In genomic region chr4:154636721-154637311, GRCm38 (mm10) we compare ENCODE assay signal across 8 mouse cellular contexts. TPM values are rescaled to one million over a fixed set of nuclear protein-coding genes. Genes with fewer than 3 reads are reported as not detected.
DNase-seq lines count a peak whose midpoint lies in the region; ATAC-seq and TF ChIP-seq lines count a peak whose summit lies in the region.

TSS of gene Prdm16 (minus strand) at chr4:154636873.

- H3K9me3 ChIP-seq in intestine, embryonic 16.5 days (ENCODE audit: control insufficient read depth, low read length), result no peaks in the 10 kb centered on the region
- no peaks in the 10 kb centered on the region for H3K9me3 ChIP-seq in liver, embryonic 16.5 days (replicated peaks; ENCODE audit: control insufficient read depth, low read length)

- H3K9ac ChIP-seq in intestine, embryonic 16.5 days (ENCODE audit: low read depth, low read length), result peak within 1 kb of the TSS; percentile 87
- peak within 1 kb of the TSS; percentile 59 for H3K9ac ChIP-seq in liver, embryonic 16.5 days (ENCODE audit: low read depth, low read length)

- 0 out of 2 replicates have a peak, but pooled peaks have one; percentile 26 for TF ChIP-seq POLR2A in olfactory bulb, adult 2 months (IDR thresholded peaks at IDR 0.05; ENCODE audit: insufficient read depth, low read depth, low read length)

- peaks cover 24% of the 10 kb centered on the region for H3K4me1 ChIP-seq in intestine, embryonic 16.5 days (ENCODE audit: control insufficient read depth, insufficient read depth, low read length)
- no peaks in the 10 kb centered on the region; the same call in 1 of the 2 replicates for H3K4me1 ChIP-seq in liver, embryonic 16.5 days (ENCODE audit: control insufficient read depth, low read depth, low read length)
- peaks cover 20% of the 10 kb centered on the region for H3K4me1 ChIP-seq in olfactory bulb, adult 2 months (ENCODE audit: control insufficient read depth, insufficient read depth, low read length)

- peaks cover 68% of the 10 kb centered on the region for H3K27me3 ChIP-seq in intestine, embryonic 16.5 days (replicated peaks; ENCODE audit: control insufficient read depth, insufficient read depth, low read length)
- peaks cover 93% of the 10 kb centered on the region for H3K27me3 ChIP-seq in liver, embryonic 16.5 days (ENCODE audit: control insufficient read depth, insufficient read depth, low read depth, low read length)

- peak within 1 kb of the TSS; percentile 79 for H3K4me3 ChIP-seq in intestine, embryonic 16.5 days (ENCODE audit: low read length)
- H3K4me3 ChIP-seq in liver, embryonic 16.5 days (ENCODE audit: low read depth, low read length), result peak within 1 kb of the TSS; percentile 63
- H3K4me3 ChIP-seq in olfactory bulb, adult 2 months (ENCODE audit: insufficient read depth, low read depth, low read length), result peak within 1 kb of the TSS; percentile 41

- H3K27ac ChIP-seq in intestine, embryonic 16.5 days (ENCODE audit: low read length), result peak within 1 kb of the TSS; percentile 90
- peak within 1 kb of the TSS; percentile 70 for H3K27ac ChIP-seq in liver, embryonic 16.5 days (ENCODE audit: low read length)
- peak within 1 kb of the TSS; percentile 6; the same call in 1 of the 2 replicates for H3K27ac ChIP-seq in olfactory bulb, adult 2 months (ENCODE audit: insufficient read depth, low read depth, low read length)

- peak; percentile 71 for ATAC-seq in intestine, embryonic 16.5 days
- peak; percentile 44; the same call in 1 of the 2 replicates for ATAC-seq in liver, embryonic 16.5 days (ENCODE audit: low read depth)

- peak in 1 of 2 experiments; percentile 38 for DNase-seq in layer of hippocampus, postnatal 25 days (ENCODE audit: extremely low spot score in 1 of 2, low spot score in 1 of 2)
- DNase-seq in layer of hippocampus, adult 18-20 months (ENCODE audit: low spot score in 2 of 2), result no peak
- peak; percentile 23 to 35 for DNase-seq in adrenal gland, postnatal 36 days
- DNase-seq in heart, adult 11 months, result peak; percentile 97
- DNase-seq in c-Kit-positive CD71-positive TER-119-positive erythroid progenitor cells, embryonic 14.5 days (ENCODE audit: low spot score), result no peak

- peak within 1 kb of the TSS; percentile 91 for H3K4me2 ChIP-seq in intestine, embryonic 16.5 days (ENCODE audit: low read depth, low read length)
- peak within 1 kb of the TSS; percentile 65 for H3K4me2 ChIP-seq in liver, embryonic 16.5 days (ENCODE audit: low read depth, low read length)

- TF ChIP-seq CTCF in olfactory bulb, adult 2 months (IDR thresholded peaks at IDR 0.05; ENCODE audit: insufficient read depth, low read depth, low read length), result no peak

- H3K36me3 ChIP-seq in intestine, embryonic 16.5 days (ENCODE audit: control insufficient read depth, insufficient read depth, low read length), result no peaks in the 10 kb centered on the region
- no peaks in the 10 kb centered on the region for H3K36me3 ChIP-seq in liver, embryonic 16.5 days (ENCODE audit: control insufficient read depth, insufficient read depth)

- under 1% methylated on average over 47 of the region's 47 CpGs for WGBS in intestine, embryonic 16.5 days
- WGBS in liver, embryonic 16.5 days (ENCODE audit: insufficient replicate concordance), result under 1% methylated on average over 47 of the region's 47 CpGs
- 1% methylated on average over 47 of the region's 47 CpGs for WGBS in olfactory bulb, adult 2 months

RNA-seq across cellular contexts. Expression of gene Prdm16, which starts in this region (rescaled TPM):
- total RNA-seq in layer of hippocampus, postnatal 25 days (2021), result 10 to 100 TPM; 10.1 to 10.3 TPM
- 10 to 100 TPM in 1 of 2 experiments, 1 to 10 TPM in 1; 9.7 to 12.2 TPM for total RNA-seq in layer of hippocampus, adult 18-20 months (2021)
- 1 to 10 TPM; 4.2 to 6.4 TPM for total RNA-seq in adrenal gland, postnatal 36 days (2021)
- polyA plus RNA-seq in intestine, embryonic 16.5 days (2015; fragmentation: Nextera tagmentation; extraction: Ambion mirVana), result 15.2 and 17.6 TPM in 2 replicates
- 2.1 TPM in 2 replicates for polyA plus RNA-seq in liver, embryonic 16.5 days (2015; fragmentation: Nextera tagmentation; extraction: Ambion mirVana)
- polyA plus RNA-seq in olfactory bulb, adult 2 months (2012; ENCODE audit: insufficient read depth, insufficient read length, low replicate concordance, missing spikeins), result not detected in 2 replicates

Comparison
In these comparisons a context has a peak if more than half of its experiments do, and no peak if none do; other contexts are left out.
1. DNase-seq: peak in adrenal gland, postnatal 36 days (2 of 2) and heart, adult 11 months (single experiment); none in layer of hippocampus, adult 18-20 months (0 of 2) and c-Kit-positive CD71-positive TER-119-positive erythroid progenitor cells, embryonic 14.5 days (single experiment).
2. H3K27ac ChIP-seq: peak in every context shown above with its lines; median percentile 90 in intestine, embryonic 16.5 days; 70 in liver, embryonic 16.5 days; 6 in olfactory bulb, adult 2 months.
3. Peak in every context shown above with its lines, with median percentiles within 50 percentile points of each other: H3K4me3 ChIP-seq.